Mouse (Mus musculus): Measurements from ENCODE around the gene Dcaf12l1. TPM values are rescaled to one million over a fixed set of nuclear protein-coding genes. Genes with fewer than 3 reads are reported as not detected.
A peak's percentile ranks its signal among the peaks of the same experiment; 100 is the strongest.
"Not testable (repeated sequence)": the region's sequence is repeated elsewhere in the genome, so short reads cannot be mapped to it uniquely, and the experiment has no call there.

Gene Dcaf12l1
- polyA plus RNA-seq (2015; fragmentation: Nextera tagmentation; extraction: Ambion mirVana): 3.0 and 3.2 TPM in 2 replicates

GRCm38 (mm10) chrX:44789761-44790411 is at the start of gene Dcaf12l1:
Dcaf12l1 (minus strand) TSS chrX:44790197.
- peak; percentile 84 for ATAC-seq (ENCODE audit: borderline replicate concordance, extremely low read depth, low FRiP score, low TSS enrichment)
- no peak within 1 kb of the TSS for H3K27ac ChIP-seq
- H3K4me1 ChIP-seq: no peaks in the 10 kb centered on the region
- 18% methylated on average over 45 of the region's 47 CpGs for WGBS
- H3K9me3 ChIP-seq: no peaks in the 10 kb centered on the region
- H3K9ac ChIP-seq: peak within 1 kb of the TSS; percentile 31
- peak within 1 kb of the TSS; percentile 43 for H3K4me3 ChIP-seq
- no peaks in the 10 kb centered on the region for H3K36me3 ChIP-seq
- H3K4me2 ChIP-seq: peak within 1 kb of the TSS; percentile 75
- no peaks in the 10 kb centered on the region for H3K27me3 ChIP-seq

GRCm38 (mm10) chrX:44809356-44809755 is 19.4 kb upstream of the Dcaf12l1 start:
- not testable (repeated sequence) for H3K9ac ChIP-seq; H3K4me1 ChIP-seq; H3K9me3 ChIP-seq; H3K4me3 ChIP-seq; H3K4me2 ChIP-seq; ATAC-seq (ENCODE audit: borderline replicate concordance, extremely low read depth, low FRiP score, low TSS enrichment); H3K36me3 ChIP-seq; H3K27me3 ChIP-seq; H3K27ac ChIP-seq
- WGBS: 70% methylated on average over 1 of the region's 1 CpGs

- H3K36me3 ChIP-seq: no peaks in the 10 kb centered on the region
- peak overlapping the region; percentile 43 for H3K4me3 ChIP-seq
- no peaks in the 10 kb centered on the region for H3K4me1 ChIP-seq
- ATAC-seq (ENCODE audit: borderline replicate concordance, extremely low read depth, low FRiP score, low TSS enrichment): peak; percentile 39
- peak overlapping the region; percentile 75 for H3K4me2 ChIP-seq
- no peak overlapping the region for H3K27ac ChIP-seq
- H3K27me3 ChIP-seq: no peaks in the 10 kb centered on the region
- H3K9me3 ChIP-seq: no peaks in the 10 kb centered on the region
- WGBS: 25% methylated on average over 29 of the region's 36 CpGs
- H3K9ac ChIP-seq: peak overlapping the region; percentile 31
These were observed 799 bp downstream of the Dcaf12l1 start for GRCm38 (mm10) chrX:44789036-44789760.
